Mouse (Mus musculus) spleen, embryonic (tissue): ENCODE data around the gene Fcer1g.

Experiments used
- CTCF ChIA-PET: fragments of 350-600 bp; sonication (Branson Sonifier 250); formaldehyde crosslinking; loops from one replicate; lab custom pipeline; 2022; lab: Charles Lee

Fcer1g gene

DNA sequence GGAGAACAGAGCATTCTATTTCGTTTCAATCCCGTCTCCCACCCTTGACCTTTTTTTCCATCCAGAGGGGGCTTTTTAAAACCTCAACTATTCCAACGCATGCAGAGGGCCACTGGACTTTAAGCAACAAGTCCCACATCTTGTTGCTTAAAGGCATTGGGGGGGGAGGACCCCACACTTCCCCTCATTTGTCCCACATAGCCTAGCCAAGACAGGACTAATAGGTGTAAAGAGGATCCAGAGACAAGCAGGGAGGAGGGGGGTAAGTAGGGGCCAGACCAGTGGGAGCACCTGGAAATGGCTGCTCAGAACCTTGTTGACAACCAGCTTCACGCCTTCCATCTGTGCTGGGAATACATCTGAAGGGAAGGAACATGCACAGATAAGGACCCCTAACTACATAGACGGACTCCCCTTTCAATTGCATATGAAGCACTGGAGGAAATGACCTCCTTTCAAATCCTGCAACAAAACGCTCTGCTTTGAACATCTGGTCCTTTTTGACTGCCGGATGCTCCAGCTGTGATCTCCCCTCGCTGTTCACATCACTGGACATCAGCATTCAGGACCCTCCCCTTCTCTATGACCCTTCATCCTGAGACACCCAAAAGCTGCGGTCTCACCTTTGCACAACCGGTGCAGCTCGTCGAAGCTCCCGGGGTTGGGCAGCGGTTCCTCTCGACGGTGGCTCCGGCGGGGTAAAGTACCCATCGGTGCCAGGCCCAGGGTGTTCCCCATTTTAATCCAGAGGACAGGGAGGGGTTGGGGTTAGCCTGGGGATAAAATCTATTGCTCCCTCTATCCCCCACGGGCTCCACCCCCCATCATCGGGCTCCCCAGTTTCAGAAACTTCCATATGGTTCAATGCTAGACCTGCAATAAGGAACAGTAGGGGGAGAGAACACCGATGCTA lies 12.6 kb downstream of the Fcer1g start:
- CTCF ChIA-PET: interaction anchor here (0.6 to 1.0 kb wide), 3 partner anchors 26 to 81 kb away, joined by 3 read pairs; no protein-coding TSS in a partner anchor

DNA sequence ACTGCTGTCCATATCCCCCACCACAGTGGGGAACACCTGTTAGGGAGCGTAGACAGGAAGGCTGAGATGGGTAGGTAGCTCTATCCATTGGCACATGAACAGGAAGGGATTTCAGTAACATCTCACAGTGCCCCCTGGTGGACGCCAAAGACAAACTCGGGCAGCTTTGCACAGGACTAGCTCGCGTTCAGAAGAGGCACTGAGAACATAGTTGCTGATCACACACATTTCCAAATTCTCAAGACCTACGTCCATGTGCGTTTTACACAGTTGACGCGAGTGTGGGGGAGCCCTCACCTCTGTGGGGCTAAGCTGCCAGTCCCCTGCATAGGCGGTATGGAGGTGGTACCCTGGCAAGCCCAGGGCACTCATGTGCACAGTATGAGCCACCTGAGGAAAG lies 13.3 kb downstream of the Fcer1g start:
- CTCF ChIA-PET: interaction anchor here (0.8 to 1.0 kb wide), 2 partner anchors 27 to 81 kb away, joined by 3 read pairs; no protein-coding TSS in a partner anchor

- CTCF ChIA-PET: interaction anchor here (0.6 kb wide), 1 partner anchor 356 kb away, joined by 3 read pairs; no protein-coding TSS in a partner anchor
Observed at GRCm38 (mm10) chr1:171216241-171216955, 17.8 kb downstream of the Fcer1g start.

- CTCF ChIA-PET: interaction anchor here (0.6 kb wide), 2 partner anchors 14 to 600 kb away, joined by 3 read pairs; no protein-coding TSS in a partner anchor
Observed at GRCm38 (mm10) chr1:171213801-171214496, 20.2 kb downstream of the Fcer1g start, which contains the start of gene Nr1i3. TSS of gene Nr1i3 (plus strand) at chr1:171213970.

- CTCF ChIA-PET: no interaction called here
Observed at GRCm38 (mm10) chr1:171212854-171213253, 21.3 kb downstream of the Fcer1g start.

DNA sequence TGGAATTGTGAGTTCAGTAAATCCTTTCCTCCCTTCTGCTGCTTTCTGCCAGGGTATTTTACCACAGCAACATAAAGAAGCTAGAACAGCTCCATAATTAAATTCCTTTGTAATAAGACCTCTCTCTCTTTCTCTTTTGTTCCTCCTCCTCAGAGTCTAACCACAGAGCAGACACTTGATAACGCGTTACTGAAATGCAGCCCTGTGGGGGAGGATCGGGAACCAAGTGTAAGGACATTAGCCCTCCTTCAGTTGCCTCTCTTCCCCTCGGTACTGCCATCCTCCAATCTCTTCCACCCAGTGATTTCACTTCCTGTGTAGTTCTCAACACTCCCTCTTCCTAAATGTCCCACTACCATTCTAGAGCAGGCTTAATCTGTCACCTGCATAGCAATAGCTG lies 24.8 kb downstream of the Fcer1g start:
- CTCF ChIA-PET: no interaction called here

DNA sequence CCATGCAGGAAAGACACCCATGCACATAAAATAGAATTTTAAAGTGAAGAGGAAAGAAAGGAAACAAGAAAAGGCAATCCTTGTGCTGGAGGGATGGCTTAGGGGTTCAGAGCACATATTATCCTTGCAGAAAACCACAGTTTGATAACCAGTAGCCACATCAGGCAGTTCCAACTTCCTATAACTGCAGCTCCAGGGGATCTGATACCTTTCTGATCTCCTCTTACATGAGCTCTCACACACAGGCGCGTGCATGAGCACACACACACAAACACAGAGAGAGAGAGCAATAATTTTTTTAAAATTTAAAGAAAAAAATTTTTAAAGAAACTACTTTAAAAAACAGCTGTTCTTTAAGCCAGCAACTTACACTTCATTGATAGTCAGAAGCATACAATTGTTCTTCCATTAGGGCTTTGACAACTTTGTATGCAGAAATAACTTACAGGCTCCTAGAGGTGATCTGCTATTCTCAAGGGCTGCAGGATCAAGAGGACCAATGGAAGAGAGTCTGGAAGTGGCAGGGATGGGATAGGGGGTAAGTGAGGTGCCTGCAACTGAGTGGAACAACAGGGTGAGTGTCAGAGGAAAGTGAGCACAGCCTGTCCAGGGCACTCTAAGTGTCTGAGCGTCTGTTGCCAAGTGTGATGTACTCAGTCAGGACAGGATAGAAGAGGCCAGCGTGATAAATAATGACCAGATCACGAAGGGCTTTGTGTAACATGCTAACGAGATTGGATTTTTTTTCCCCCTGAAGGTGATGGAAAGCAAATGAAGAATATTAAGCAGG lies 28.3 kb downstream of the Fcer1g start:
- CTCF ChIA-PET: interaction anchor here (0.6 kb wide), 1 partner anchor 79 kb away, joined by 3 read pairs; no protein-coding TSS in a partner anchor

- CTCF ChIA-PET: no interaction called here
Observed at GRCm38 (mm10) chr1:171204249-171204644, 29.9 kb downstream of the Fcer1g start.

- CTCF ChIA-PET: no interaction called here
Observed at GRCm38 (mm10) chr1:171203471-171204248, 30.5 kb downstream of the Fcer1g start.

- CTCF ChIA-PET: no interaction called here
Observed at GRCm38 (mm10) chr1:171200769-171201168, 33.4 kb downstream of the Fcer1g start.

DNA sequence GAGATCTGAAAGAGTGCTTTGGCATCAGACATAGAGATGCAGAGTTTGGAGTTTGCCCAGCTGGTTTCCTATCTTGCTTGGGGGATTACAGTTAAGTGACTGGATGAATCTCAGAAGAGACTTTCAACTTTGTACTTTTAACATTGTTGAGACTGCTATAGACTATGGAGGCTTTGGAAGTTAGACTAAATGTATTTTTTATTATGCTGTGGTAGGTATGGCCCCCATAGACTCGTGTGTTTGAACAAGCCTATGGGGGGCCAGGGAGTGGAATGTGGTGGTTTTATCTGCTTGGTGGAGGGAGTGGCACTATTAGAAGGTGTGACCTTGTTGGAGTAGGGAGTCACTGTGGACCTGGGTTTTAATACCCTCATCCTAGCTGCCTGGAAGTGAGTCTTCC lies 34.6 kb downstream of the Fcer1g start:
- CTCF ChIA-PET: interaction anchor here (0.6 kb wide), 2 partner anchors 15 to 462 kb away, joined by 3 read pairs; no protein-coding TSS in a partner anchor

DNA sequence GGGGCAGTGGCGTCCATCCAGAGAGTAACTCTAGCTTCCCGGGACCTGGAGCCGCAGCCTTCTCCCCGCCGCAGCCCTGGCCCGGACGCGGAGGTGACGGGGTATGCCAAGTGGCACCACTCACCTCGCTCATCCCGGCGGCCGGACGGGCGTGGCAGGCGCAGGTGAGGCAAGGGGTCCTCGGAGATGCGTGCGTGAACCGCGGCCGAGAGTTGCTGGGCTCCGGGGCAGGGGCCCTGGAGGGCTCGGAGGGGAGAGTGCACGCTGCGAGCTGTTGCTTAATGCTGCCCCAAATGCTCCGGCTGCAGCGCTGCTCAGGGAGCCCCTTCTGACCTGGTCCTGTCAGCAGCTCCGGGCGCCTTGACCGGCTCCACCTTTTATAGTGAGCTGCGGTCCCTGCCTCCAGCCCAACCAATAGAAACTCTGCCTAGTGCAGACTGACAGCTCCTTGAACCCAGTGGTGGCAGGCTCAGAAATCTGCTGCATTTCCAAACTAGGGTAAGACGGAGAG lies 38.2 kb downstream of the Fcer1g start, which contains the start of gene Pcp4l1:
Pcp4l1 (minus strand) TSS at position 382 of the 511 bp plus-strand sequence.
- CTCF ChIA-PET: interaction anchor here (0.5 to 1.2 kb wide), 2 partner anchors 33 to 371 kb away, joined by 3 read pairs; no protein-coding TSS in a partner anchor

DNA sequence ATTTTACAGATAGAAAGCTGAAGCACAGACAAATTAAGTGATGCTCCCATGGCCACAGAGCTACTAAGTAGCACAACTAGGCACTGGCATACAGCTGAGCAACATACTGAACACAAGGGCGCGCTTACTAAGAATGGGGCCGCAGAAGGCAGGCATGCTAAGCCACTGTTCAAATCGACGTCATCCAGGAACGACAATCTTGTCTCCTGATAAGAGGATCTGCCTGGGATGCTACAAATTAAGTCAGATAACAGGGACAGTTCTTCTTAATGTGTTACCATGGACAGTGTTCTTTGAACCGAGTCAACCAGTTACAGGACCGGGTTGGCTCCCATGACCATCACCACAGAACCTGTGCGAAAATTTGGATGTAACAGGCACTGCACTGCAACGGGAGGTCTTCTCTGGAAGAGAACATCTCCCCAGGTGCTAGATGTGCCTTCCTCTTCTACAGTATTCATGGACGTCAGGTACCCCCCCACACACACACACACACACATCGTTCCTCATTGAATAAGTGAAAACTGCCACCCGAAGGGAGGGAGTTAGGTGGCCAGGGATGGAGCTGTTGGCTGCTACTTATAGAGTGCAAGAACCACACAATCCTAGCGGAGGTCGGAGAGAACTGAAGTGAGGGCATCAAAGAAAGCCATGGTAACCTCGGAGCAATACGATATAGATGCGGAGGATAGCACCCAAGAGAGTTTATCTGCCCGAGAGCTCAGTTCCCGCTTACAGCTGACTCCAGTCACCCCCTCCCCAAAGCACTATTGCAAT lies 38.9 kb downstream of the Fcer1g start:
- CTCF ChIA-PET: interaction anchor here (1.2 kb wide), 1 partner anchor 32 kb away, joined by 3 read pairs; no protein-coding TSS in a partner anchor

- CTCF ChIA-PET: no interaction called here
Observed at GRCm38 (mm10) chr1:171193911-171194830, 40.0 kb downstream of the Fcer1g start.

- CTCF ChIA-PET: no interaction called here
Observed at GRCm38 (mm10) chr1:171193093-171193840, 40.9 kb downstream of the Fcer1g start.

DNA sequence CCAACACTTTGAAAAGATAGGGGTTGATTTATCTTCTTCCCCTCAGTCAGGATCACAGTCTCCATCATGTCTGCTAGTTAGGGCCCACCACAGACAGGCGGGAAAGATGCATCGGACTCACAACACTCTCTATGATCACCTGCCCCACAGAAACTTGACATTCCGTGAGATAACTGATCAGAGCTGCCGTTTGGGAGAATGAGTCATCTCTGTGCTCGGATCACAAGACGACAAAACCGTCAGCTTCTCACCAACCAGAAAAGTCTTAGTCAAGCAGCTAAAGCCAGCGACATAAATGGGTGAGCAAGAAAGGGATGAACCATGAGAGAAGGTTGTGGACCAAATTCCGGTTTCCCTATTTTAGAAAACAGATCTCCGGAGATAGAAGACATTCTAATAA lies 41.9 kb downstream of the Fcer1g start:
- CTCF ChIA-PET: no interaction called here

DNA sequence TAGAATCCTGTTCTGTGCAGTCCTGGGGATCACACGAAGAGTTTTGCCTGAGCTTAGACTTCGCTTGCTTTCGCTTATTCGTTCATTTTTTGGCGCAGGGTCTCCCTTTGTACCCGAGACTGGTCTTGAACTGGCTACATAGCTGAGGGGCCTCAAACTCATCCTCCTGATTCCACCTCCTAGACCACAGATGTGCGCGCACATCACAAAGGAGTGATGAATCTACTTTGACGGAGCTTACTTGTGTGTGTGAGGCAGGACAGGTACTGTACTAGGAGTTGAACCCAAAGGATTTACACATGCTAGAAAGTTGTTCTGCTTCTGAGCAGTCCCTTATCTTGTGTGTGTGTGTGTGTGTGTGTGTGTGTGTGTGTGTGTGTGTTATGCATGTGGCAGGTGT lies 43.3 kb downstream of the Fcer1g start:
- CTCF ChIA-PET: interaction anchor here (0.7 kb wide), 1 partner anchor 132 kb away, joined by 6 read pairs; no protein-coding TSS in a partner anchor
